Mouse (Mus musculus): Measurements from ENCODE around the gene Ptpra. TPM values are rescaled to one million over a fixed set of nuclear protein-coding genes. Genes with fewer than 3 reads are reported as not detected.
"Not testable (repeated sequence)": the region's sequence is repeated elsewhere in the genome, so short reads cannot be mapped to it uniquely, and the experiment has no call there.

Ptpra gene
- polyA plus RNA-seq, 1 experiment from 2014 or later, result 81.1 TPM

- Histone ChIP-seq H3K27ac (replicated peaks) (no peak overlapping the region), H3K4me1 (peaks cover 11% of the 10 kb centered on the region; the same call in 1 of the 2 replicates), H3K9me3 (no peaks in the 10 kb centered on the region), H3K27me3 (replicated peaks; ENCODE audit: low read depth, poor library complexity, severe bottlenecking) (no peaks in the 10 kb centered on the region), H3K36me3 (replicated peaks) (peaks cover 7% of the 10 kb centered on the region), H3K4me3 (no peak overlapping the region)
- no peak for DNase-seq (ENCODE audit: low spot score)
- WGBS, result 84% methylated on average over 8 of the region's 8 CpGs
These were observed 22.9 kb downstream of the Ptpra start for GRCm38 (mm10) chr2:130472908-130473510.

GRCm38 (mm10) chr2:130475764-130476163 lies 25.7 kb downstream of the Ptpra start:
- H3K4me1 ChIP-seq, result no peaks in the 10 kb centered on the region
- no peaks in the 10 kb centered on the region for H3K27me3 ChIP-seq (replicated peaks; ENCODE audit: low read depth, poor library complexity, severe bottlenecking)
- peaks cover 12% of the 10 kb centered on the region for H3K36me3 ChIP-seq (replicated peaks)
- WGBS, result 94% methylated on average over 11 of the region's 11 CpGs
- no peak for DNase-seq (ENCODE audit: low spot score)
- 0 out of 2 replicates have a peak, but pooled peaks cover 2% of the 10 kb centered on the region for H3K9me3 ChIP-seq
- H3K4me3 ChIP-seq, result no peak overlapping the region
- H3K27ac ChIP-seq (replicated peaks), result no peak overlapping the region

- Histone ChIP-seq H3K27me3 (replicated peaks; ENCODE audit: low read depth, poor library complexity, severe bottlenecking) (no peaks in the 10 kb centered on the region), H3K9me3 (0 out of 2 replicates have a peak, but pooled peaks cover 2% of the 10 kb centered on the region), H3K4me3 (no peak overlapping the region), H3K4me1 (no peaks in the 10 kb centered on the region), H3K27ac (replicated peaks) (no peak overlapping the region), H3K36me3 (replicated peaks) (peaks cover 12% of the 10 kb centered on the region)
- no peak for DNase-seq (ENCODE audit: low spot score)
- whole genome bisulfite sequencing, result 87% methylated on average over 6 of the region's 6 CpGs
These were observed 26.7 kb downstream of the Ptpra start for GRCm38 (mm10) chr2:130476666-130477297.

GRCm38 (mm10) chr2:130482177-130482576 lies 32.1 kb downstream of the Ptpra start:
- 91% methylated on average over 4 of the region's 4 CpGs for WGBS
- peaks cover 12% of the 10 kb centered on the region for H3K36me3 ChIP-seq (replicated peaks)
- 0 out of 2 replicates have a peak, but pooled peaks cover 2% of the 10 kb centered on the region for H3K9me3 ChIP-seq
- H3K4me1 ChIP-seq, result no peaks in the 10 kb centered on the region
- no peak for DNase-seq (ENCODE audit: low spot score)
- no peaks in the 10 kb centered on the region for H3K27me3 ChIP-seq (replicated peaks; ENCODE audit: low read depth, poor library complexity, severe bottlenecking)
- no peak overlapping the region for H3K27ac ChIP-seq (replicated peaks)
- H3K4me3 ChIP-seq, result no peak overlapping the region

GRCm38 (mm10) chr2:130482700-130483099 lies 32.6 kb downstream of the Ptpra start:
- Histone ChIP-seq H3K27ac (replicated peaks) (no peak overlapping the region), H3K27me3 (replicated peaks; ENCODE audit: low read depth, poor library complexity, severe bottlenecking) (no peaks in the 10 kb centered on the region), H3K36me3 (replicated peaks) (peaks cover 8% of the 10 kb centered on the region), H3K4me3 (no peak overlapping the region), H3K4me1 (no peaks in the 10 kb centered on the region), H3K9me3 (0 out of 2 replicates have a peak, but pooled peaks cover 2% of the 10 kb centered on the region)
- DNase-seq (ENCODE audit: low spot score), result no peak
- WGBS, result 92% methylated on average over 3 of the region's 3 CpGs

GRCm38 (mm10) chr2:130484206-130484605 lies 34.1 kb downstream of the Ptpra start:
- H3K4me3 ChIP-seq, result no peak overlapping the region
- 93% methylated on average over 1 of the region's 1 CpGs for WGBS

GRCm38 (mm10) chr2:130488002-130488401 lies 37.9 kb downstream of the Ptpra start:
- H3K27me3 ChIP-seq (replicated peaks; ENCODE audit: low read depth, poor library complexity, severe bottlenecking), result no peaks in the 10 kb centered on the region
- WGBS, result 85% methylated on average over 2 of the region's 2 CpGs
- no peak overlapping the region for H3K4me3 ChIP-seq
- H3K36me3 ChIP-seq (replicated peaks), result peaks cover 12% of the 10 kb centered on the region
- no peak overlapping the region for H3K27ac ChIP-seq (replicated peaks)
- DNase-seq (ENCODE audit: low spot score), result no peak
- peaks cover 4% of the 10 kb centered on the region; the same call in 1 of the 2 replicates for H3K9me3 ChIP-seq
- H3K4me1 ChIP-seq, result peaks cover 9% of the 10 kb centered on the region; the same call in 1 of the 2 replicates

More at GRCm38 (mm10) chr2:130484206-130484605, 34.1 kb downstream of the Ptpra start:
- DNase-seq (ENCODE audit: low spot score), result no peak
- Histone ChIP-seq H3K4me1 (no peaks in the 10 kb centered on the region), H3K27ac (replicated peaks) (no peak overlapping the region), H3K27me3 (replicated peaks; ENCODE audit: low read depth, poor library complexity, severe bottlenecking) (no peaks in the 10 kb centered on the region), H3K36me3 (replicated peaks) (no peaks in the 10 kb centered on the region), H3K9me3 (no peaks in the 10 kb centered on the region)

- peaks cover 9% of the 10 kb centered on the region; the same call in 1 of the 2 replicates for H3K4me1 ChIP-seq
- 90% methylated on average over 4 of the region's 4 CpGs for WGBS
- peaks cover 14% of the 10 kb centered on the region for H3K36me3 ChIP-seq (replicated peaks)
- DNase-seq (ENCODE audit: low spot score), result no peak
- H3K4me3 ChIP-seq, result no peak overlapping the region
- H3K27me3 ChIP-seq (replicated peaks; ENCODE audit: low read depth, poor library complexity, severe bottlenecking), result no peaks in the 10 kb centered on the region
- H3K9me3 ChIP-seq, result peaks cover 4% of the 10 kb centered on the region; the same call in 1 of the 2 replicates
- no peak overlapping the region for H3K27ac ChIP-seq (replicated peaks)
These were observed 38.5 kb downstream of the Ptpra start for GRCm38 (mm10) chr2:130488600-130488999.

GRCm38 (mm10) chr2:130491162-130491561 lies 41.1 kb downstream of the Ptpra start:
- Histone ChIP-seq H3K27me3 (replicated peaks; ENCODE audit: low read depth, poor library complexity, severe bottlenecking) (no peaks in the 10 kb centered on the region), H3K4me1 (peaks cover 13% of the 10 kb centered on the region), H3K27ac (replicated peaks) (0 out of 2 replicates have a peak overlapping the region, but pooled peaks have one; percentile 19), H3K36me3 (replicated peaks) (peaks cover 14% of the 10 kb centered on the region), H3K9me3 (peaks cover 4% of the 10 kb centered on the region; the same call in 1 of the 2 replicates), H3K4me3 (no peak overlapping the region)
- DNase-seq (ENCODE audit: low spot score), result no peak
- 68% methylated on average over 4 of the region's 4 CpGs for WGBS

GRCm38 (mm10) chr2:130491587-130491986 lies 41.5 kb downstream of the Ptpra start:
- Histone ChIP-seq H3K4me3 (no peak overlapping the region), H3K27me3 (replicated peaks; ENCODE audit: low read depth, poor library complexity, severe bottlenecking) (no peaks in the 10 kb centered on the region), H3K9me3 (peaks cover 4% of the 10 kb centered on the region; the same call in 1 of the 2 replicates), H3K36me3 (replicated peaks) (peaks cover 14% of the 10 kb centered on the region), H3K27ac (replicated peaks) (no peak overlapping the region), H3K4me1 (peaks cover 16% of the 10 kb centered on the region)
- peak; percentile 49 for DNase-seq (ENCODE audit: low spot score)
- 24% methylated on average over 7 of the region's 7 CpGs for WGBS

- not testable (repeated sequence) for DNase-seq (ENCODE audit: low spot score); H3K27ac ChIP-seq (replicated peaks); H3K36me3 ChIP-seq (replicated peaks); H3K27me3 ChIP-seq (replicated peaks; ENCODE audit: low read depth, poor library complexity, severe bottlenecking); H3K9me3 ChIP-seq; H3K4me3 ChIP-seq
- H3K4me1 ChIP-seq, result peaks cover 19% of the 10 kb centered on the region
- WGBS, result 91% methylated on average over 4 of the region's 4 CpGs
These were observed 45.0 kb downstream of the Ptpra start for GRCm38 (mm10) chr2:130495114-130495513.

GRCm38 (mm10) chr2:130496037-130496436 lies 46.0 kb downstream of the Ptpra start:
- H3K4me3 ChIP-seq, result no peak overlapping the region
- no peak overlapping the region for H3K27ac ChIP-seq (replicated peaks)
- peaks cover 16% of the 10 kb centered on the region for H3K4me1 ChIP-seq
- DNase-seq (ENCODE audit: low spot score), result no peak
- no peaks in the 10 kb centered on the region for H3K27me3 ChIP-seq (replicated peaks; ENCODE audit: low read depth, poor library complexity, severe bottlenecking)
- H3K9me3 ChIP-seq, result no peaks in the 10 kb centered on the region
- WGBS, result 63% methylated on average over 6 of the region's 6 CpGs
- peaks cover 6% of the 10 kb centered on the region for H3K36me3 ChIP-seq (replicated peaks)

- Histone ChIP-seq H3K27ac (replicated peaks) (no peak overlapping the region), H3K36me3 (replicated peaks) (peaks cover 6% of the 10 kb centered on the region), H3K27me3 (replicated peaks; ENCODE audit: low read depth, poor library complexity, severe bottlenecking) (no peaks in the 10 kb centered on the region), H3K9me3 (no peaks in the 10 kb centered on the region), H3K4me1 (peaks cover 13% of the 10 kb centered on the region), H3K4me3 (no peak overlapping the region)
- no peak for DNase-seq (ENCODE audit: low spot score)
- 65% methylated on average over 4 of the region's 4 CpGs for WGBS
These were observed 46.9 kb downstream of the Ptpra start for GRCm38 (mm10) chr2:130496931-130497330.
